Mouse (Mus musculus): ENCODE results near the gene Stac3.

GRCm38 (mm10) chr10:127500042-127500441, 1.4 kb upstream of the Stac3 start:
- no peak for TF ChIP-seq CTCF (IDR thresholded peaks at IDR 0.05; ENCODE audit: extremely low read depth, insufficient read length, insufficient replicate concordance, low read depth, low read length)
- no peak for TF ChIP-seq POLR2A (IDR thresholded peaks at IDR 0.05; ENCODE audit: low read depth, low read length)

All from small intestine, adult 2 months (tissue).